Mouse (Mus musculus) G1E (cell line): ENCODE measurements at regions not wholly inside any gene's neighbourhood (a gene's known extent, or its start where the extent isn't known, plus 50 kb on each side); places are given as distances from the start of the nearest gene placed in this dataset.

ENCODE experiments used
- ATAC-seq: 2 replicates; pipeline ENCODE4 v1.8.0; 2016; ENCODE audit warnings: mild to moderate bottlenecking; ENCODE audit not compliant: insufficient number of reproducible peaks, poor library complexity, low FRiP score, severe bottlenecking; ENCODE audit errors: extremely low read depth
- DNase-seq: peaks from one replicate; pipeline ENCODE4 v3.0.0; 2012; ENCODE audit warnings: low spot score
- H3K27me3 ChIP-seq: 2 replicates; pipeline ENCODE4 v1.6.1; 2012; ENCODE audit warnings: mild to moderate bottlenecking, low read length, inconsistent platforms; ENCODE audit not compliant: insufficient read depth
- H3K36me3 ChIP-seq: replicated peaks from 2 replicates; pipeline ENCODE3; 2012; ENCODE audit warnings: mild to moderate bottlenecking, inconsistent platforms
- H3K4me1 ChIP-seq: 2 replicates; pipeline ENCODE4 v1.6.1; 2012; ENCODE audit warnings: low read depth, low read length, inconsistent platforms, mixed read lengths; ENCODE audit not compliant: insufficient read depth
- H3K4me3 ChIP-seq: 2 replicates; pipeline ENCODE4 v1.5.1; 2012; ENCODE audit warnings: low read depth, mild to moderate bottlenecking, inconsistent platforms, low read length, moderate library complexity, mixed read lengths
- H3K9me3 ChIP-seq: replicated peaks from 2 replicates; pipeline ENCODE4 v1.6.1; 2012; ENCODE audit warnings: inconsistent platforms
- CTCF ChIP-seq: IDR thresholded peaks from 2 replicates; pipeline ENCODE4 v1.5.1; 2012; ENCODE audit warnings: low read depth, low read length, inconsistent platforms, mixed read lengths
- GATA1 ChIP-seq: IDR thresholded peaks from 2 replicates; pipeline ENCODE4 v1.6.1; 2012; ENCODE audit warnings: borderline replicate concordance, low read length, inconsistent platforms, mixed read lengths
- GATA2 ChIP-seq: IDR thresholded peaks from 2 replicates; pipeline ENCODE4 v1.6.1; 2012; ENCODE audit warnings: low read depth, low read length, inconsistent platforms, borderline replicate concordance
- POLR2AphosphoS5 ChIP-seq: IDR thresholded peaks from 2 replicates; pipeline ENCODE4 v1.6.1; 2012; ENCODE audit warnings: low read depth, low read length, inconsistent platforms; ENCODE audit not compliant: insufficient replicate concordance
- TAL1 ChIP-seq: conservative IDR thresholded peaks from 2 replicates; pipeline ENCODE4 v1.6.1; 2012; ENCODE audit warnings: low read depth, low read length, inconsistent platforms, mixed read lengths

- peaks cover 3% of the 10 kb centered on the region; the same call in 1 of the 2 replicates for H3K9me3 ChIP-seq
- DNase-seq (no peak), ATAC-seq (no peak)
- TF ChIP-seq GATA2 (no peak), POLR2AphosphoS5 (no peak), TAL1 (no peak), CTCF (no peak), GATA1 (no peak)
- H3K4me3 ChIP-seq: no peak overlapping the region
- H3K27me3 ChIP-seq: no peaks in the 10 kb centered on the region
- no peaks in the 10 kb centered on the region for H3K4me1 ChIP-seq
- H3K36me3 ChIP-seq: no peaks in the 10 kb centered on the region
Observed at GRCm38 (mm10) chr12:92723022-92723421, 874.1 kb upstream of the Sel1l start.

GRCm38 (mm10) chr12:92713415-92713814, 864.5 kb upstream of the Sel1l start:
- Histone ChIP-seq H3K27me3 (no peaks in the 10 kb centered on the region), H3K4me3 (no peak overlapping the region), H3K9me3 (peaks cover 5% of the 10 kb centered on the region), H3K36me3 (no peaks in the 10 kb centered on the region), H3K4me1 (no peaks in the 10 kb centered on the region)
- ATAC-seq (no peak), DNase-seq (no peak)
- TF ChIP-seq GATA2 (no peak), GATA1 (no peak), TAL1 (no peak), POLR2AphosphoS5 (no peak)

DNA sequence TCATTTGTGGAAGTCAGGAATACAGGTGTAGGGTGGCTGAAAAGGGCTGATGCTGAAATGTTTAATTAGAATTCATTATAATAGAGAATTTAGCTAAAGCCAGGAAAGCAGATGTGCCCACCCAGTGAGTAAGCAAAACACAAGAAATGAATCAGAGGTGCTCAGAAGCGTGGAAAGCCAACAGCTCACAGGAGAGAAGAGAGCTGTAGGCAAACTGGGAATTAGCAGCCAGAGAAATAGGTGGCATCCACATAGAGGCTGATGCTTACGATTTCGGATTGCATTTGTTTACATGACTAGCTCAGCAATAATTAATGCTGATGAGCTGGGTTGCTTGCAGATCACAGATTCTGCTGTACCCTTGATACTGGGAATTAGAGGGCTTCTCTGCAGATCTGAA, 859.5 kb upstream of the Sel1l start:
- DNase-seq (no peak), ATAC-seq (no peak)
- H3K9me3 ChIP-seq: peaks cover 3% of the 10 kb centered on the region; the same call in 1 of the 2 replicates
- no peak overlapping the region for H3K4me3 ChIP-seq
- no peaks in the 10 kb centered on the region for H3K27me3 ChIP-seq
- no peaks in the 10 kb centered on the region for H3K4me1 ChIP-seq
- H3K36me3 ChIP-seq: no peaks in the 10 kb centered on the region
- TF ChIP-seq POLR2AphosphoS5 (no peak), GATA1 (no peak), TAL1 (no peak), CTCF (no peak), GATA2 (no peak)

GRCm38 (mm10) chr12:92703731-92704130, 854.8 kb upstream of the Sel1l start:
- Histone ChIP-seq H3K36me3 (no peaks in the 10 kb centered on the region), H3K4me1 (no peaks in the 10 kb centered on the region), H3K9me3 (no peaks in the 10 kb centered on the region), H3K27me3 (no peaks in the 10 kb centered on the region), H3K4me3 (no peak overlapping the region)
- TF ChIP-seq TAL1 (no peak), GATA2 (no peak), GATA1 (no peak), POLR2AphosphoS5 (no peak), CTCF (no peak)
- DNase-seq (no peak), ATAC-seq (0 out of 2 replicates have a peak, but pooled peaks have one; percentile 22)

- no peak for ATAC-seq
- H3K9me3 ChIP-seq: no peaks in the 10 kb centered on the region
- H3K4me1 ChIP-seq: no peaks in the 10 kb centered on the region
- no peak for TF ChIP-seq GATA2
- DNase-seq: no peak
- no peaks in the 10 kb centered on the region for H3K27me3 ChIP-seq
- H3K36me3 ChIP-seq: no peaks in the 10 kb centered on the region
- no peak overlapping the region for H3K4me3 ChIP-seq
Observed at GRCm38 (mm10) chr12:92692956-92693355, 844.0 kb upstream of the Sel1l start.

GRCm38 (mm10) chr12:92672396-92672795, 823.4 kb upstream of the Sel1l start:
- no peak for TF ChIP-seq GATA2
- Histone ChIP-seq H3K4me3 (no peak overlapping the region), H3K27me3 (no peaks in the 10 kb centered on the region), H3K9me3 (no peaks in the 10 kb centered on the region), H3K36me3 (no peaks in the 10 kb centered on the region), H3K4me1 (no peaks in the 10 kb centered on the region)
- no peak for DNase-seq
- ATAC-seq: no peak

GRCm38 (mm10) chr12:92646634-92647033, 797.7 kb upstream of the Sel1l start:
- H3K9me3 ChIP-seq: no peaks in the 10 kb centered on the region
- ATAC-seq: no peak

More at GRCm38 (mm10) chr12:92646634-92647033, 797.7 kb upstream of the Sel1l start:
- no peaks in the 10 kb centered on the region for H3K36me3 ChIP-seq
- H3K4me3 ChIP-seq: no peak overlapping the region
- no peak for TF ChIP-seq POLR2AphosphoS5
- no peak for TF ChIP-seq CTCF
- no peak for TF ChIP-seq TAL1
- no peak for TF ChIP-seq GATA1
- no peak for TF ChIP-seq GATA2
- DNase-seq: no peak
- H3K27me3 ChIP-seq: no peaks in the 10 kb centered on the region
- no peaks in the 10 kb centered on the region for H3K4me1 ChIP-seq
